Mouse (Mus musculus): ENCODE measurements around the gene Thrsp. TPM values are rescaled to one million over a fixed set of nuclear protein-coding genes. Genes with fewer than 3 reads are reported as not detected.

The Thrsp gene
- total RNA-seq, 2 experiments from 2014 or later, result 19.2 to 21.8 TPM

- Histone ChIP-seq H3K27ac (no peak overlapping the region), H3K4me3 (0 out of 2 replicates have a peak overlapping the region, but pooled peaks have one; percentile 7)
- no peak for DNase-seq (ENCODE audit: extremely low spot score in 1 of 2, low spot score in 2 of 2)
- TF ChIP-seq CTCF (IDR thresholded peaks at IDR 0.05), result no peak
- intact Hi-C loops (cut with DNase I), result no loop called here
Observed at GRCm38 (mm10) chr7:97414915-97415687, 2.4 kb downstream of the Thrsp start.

- H3K27ac ChIP-seq, result no peak overlapping the region
- intact Hi-C loops (cut with DNase I), result no loop called here
- H3K4me3 ChIP-seq, result no peak overlapping the region
- DNase-seq (ENCODE audit: extremely low spot score in 1 of 2, low spot score in 2 of 2), result no peak
- no peak for TF ChIP-seq CTCF (IDR thresholded peaks at IDR 0.05)
Observed at GRCm38 (mm10) chr7:97414426-97414825, 3.1 kb downstream of the Thrsp start.

- no peak overlapping the region for H3K4me3 ChIP-seq
- DNase-seq (ENCODE audit: extremely low spot score in 1 of 2, low spot score in 2 of 2), result no peak
- no peak for TF ChIP-seq CTCF (IDR thresholded peaks at IDR 0.05)
- intact Hi-C loops (cut with DNase I), result no loop called here
- no peak overlapping the region for H3K27ac ChIP-seq
Observed at GRCm38 (mm10) chr7:97413981-97414380, 3.5 kb downstream of the Thrsp start.

- no peak for DNase-seq (ENCODE audit: extremely low spot score in 1 of 2, low spot score in 2 of 2)
- H3K27ac ChIP-seq, result no peak overlapping the region
- intact Hi-C loops (cut with DNase I), result no loop called here
- no peak overlapping the region for H3K4me3 ChIP-seq
- TF ChIP-seq CTCF (IDR thresholded peaks at IDR 0.05), result peak; percentile 27
Observed at GRCm38 (mm10) chr7:97411575-97411974, 6.0 kb downstream of the Thrsp start.

- no peak for TF ChIP-seq CTCF (IDR thresholded peaks at IDR 0.05)
- DNase-seq (ENCODE audit: extremely low spot score in 1 of 2, low spot score in 2 of 2), result no peak
- Histone ChIP-seq H3K27ac (no peak overlapping the region), H3K4me3 (no peak overlapping the region)
- intact Hi-C loops (cut with DNase I), result no loop called here
Observed at GRCm38 (mm10) chr7:97411106-97411505, 6.4 kb downstream of the Thrsp start.

- H3K4me3 ChIP-seq, result no peak overlapping the region
- TF ChIP-seq CTCF (IDR thresholded peaks at IDR 0.05), result no peak
- DNase-seq (ENCODE audit: extremely low spot score in 1 of 2, low spot score in 2 of 2), result no peak
- no peak overlapping the region for H3K27ac ChIP-seq
- intact Hi-C loops (cut with DNase I), result loop anchor here (5.0 kb wide), 1 partner anchor 430 kb away; no protein-coding TSS in a partner anchor
Observed at GRCm38 (mm10) chr7:97407145-97407544, 10.4 kb downstream of the Thrsp start.

GRCm38 (mm10) chr7:97399960-97400715 lies 17.4 kb downstream of the Thrsp start, which contains the start of gene Ndufc2:
TSS of gene Ndufc2 (plus strand) at chr7:97400003.
- TF ChIP-seq CTCF (IDR thresholded peaks at IDR 0.05), result no peak
- Histone ChIP-seq H3K27ac (peak within 1 kb of the TSS; percentile 96), H3K4me3 (peak within 1 kb of the TSS; percentile 87)
- intact Hi-C loops (cut with DNase I), result no loop called here
- DNase-seq (ENCODE audit: extremely low spot score in 1 of 2, low spot score in 2 of 2), result peak; percentile 74 to 83

GRCm38 (mm10) chr7:97398943-97399342 lies 18.6 kb downstream of the Thrsp start:
- intact Hi-C loops (cut with DNase I), result no loop called here
- Histone ChIP-seq H3K4me3 (no peak overlapping the region), H3K27ac (no peak overlapping the region)
- no peak for TF ChIP-seq CTCF (IDR thresholded peaks at IDR 0.05)
- no peak for DNase-seq (ENCODE audit: extremely low spot score in 1 of 2, low spot score in 2 of 2)

- TF ChIP-seq CTCF (IDR thresholded peaks at IDR 0.05), result no peak
- Histone ChIP-seq H3K4me3 (no peak overlapping the region), H3K27ac (no peak overlapping the region)
- intact Hi-C loops (cut with DNase I), result no loop called here
- DNase-seq (ENCODE audit: extremely low spot score in 1 of 2, low spot score in 2 of 2), result no peak
Observed at GRCm38 (mm10) chr7:97394375-97394774, 23.2 kb downstream of the Thrsp start.

- no peak for TF ChIP-seq CTCF (IDR thresholded peaks at IDR 0.05)
- H3K27ac ChIP-seq, result no peak overlapping the region
- DNase-seq (ENCODE audit: extremely low spot score in 1 of 2, low spot score in 2 of 2), result no peak
- no peak overlapping the region for H3K4me3 ChIP-seq
- intact Hi-C loops (cut with DNase I), result no loop called here
Observed at GRCm38 (mm10) chr7:97392079-97392445, 25.5 kb downstream of the Thrsp start.

GRCm38 (mm10) chr7:97391293-97392078 lies 26.0 kb downstream of the Thrsp start:
- TF ChIP-seq CTCF (IDR thresholded peaks at IDR 0.05), result no peak
- intact Hi-C loops (cut with DNase I), result no loop called here
- DNase-seq (ENCODE audit: extremely low spot score in 1 of 2, low spot score in 2 of 2), result no peak
- no peak overlapping the region for H3K4me3 ChIP-seq
- H3K27ac ChIP-seq, result no peak overlapping the region

GRCm38 (mm10) chr7:97388541-97388940 lies 29.0 kb downstream of the Thrsp start:
- TF ChIP-seq CTCF (IDR thresholded peaks at IDR 0.05), result no peak

More at GRCm38 (mm10) chr7:97388541-97388940, 29.0 kb downstream of the Thrsp start:
- no peak for DNase-seq (ENCODE audit: extremely low spot score in 1 of 2, low spot score in 2 of 2)
- no peak overlapping the region for H3K27ac ChIP-seq
- no peak overlapping the region for H3K4me3 ChIP-seq
- intact Hi-C loops (cut with DNase I), result no loop called here
